In the genomic region with DNA sequence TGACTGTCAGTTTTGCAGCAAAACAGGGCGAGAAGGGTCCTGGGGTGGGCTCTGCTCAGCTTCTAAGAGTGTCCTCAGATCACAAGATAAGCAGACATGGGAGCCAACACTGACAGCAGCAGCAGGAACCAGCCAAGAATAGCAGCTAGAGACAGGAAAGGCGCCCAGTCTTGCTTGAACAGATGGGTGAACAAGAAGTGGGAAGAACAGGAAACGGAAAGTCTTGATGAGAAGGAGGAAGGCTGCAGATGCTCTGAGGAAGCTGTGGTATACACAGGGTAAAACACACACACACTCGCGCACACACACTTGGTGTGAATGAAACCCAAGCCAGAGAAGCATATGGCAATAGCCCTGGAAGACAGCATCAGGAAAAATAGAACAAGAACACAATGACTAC, we compare ENCODE assay signal across 9 mouse cellular contexts.
A peak's percentile ranks its signal among the peaks of the same experiment; 100 is the strongest.
DNase-seq lines count a peak whose midpoint lies in the region; ATAC-seq and TF ChIP-seq lines count a peak whose summit lies in the region.
"Had no signal": no experiment of that assay in that cellular context is flagged by ENCODE, and none has a peak within 500 bp of the region (broad histone marks: within the 10 kb centered on the region; RNA-seq: fewer than 3 reads in every experiment).

No protein-coding gene starts in this region.

- TF ChIP-seq RAD21 in CH12.LX (IDR thresholded peaks at IDR 0.05; ENCODE audit: low read depth, low read length), result no peak

- 0 out of 2 replicates have a peak, but pooled peaks have one; percentile 10 for TF ChIP-seq EP300 in CH12.LX (IDR thresholded peaks at IDR 0.05; ENCODE audit: low read length)

- WGBS in forebrain, embryonic 13.5 days, result 69% methylated on average over 5 of the region's 5 CpGs
- 89% methylated on average over 5 of the region's 5 CpGs for WGBS in forebrain, embryonic 12.5 days
- WGBS in hindbrain, embryonic 11.5 days, result 88% methylated on average over 5 of the region's 5 CpGs
- 63% methylated on average over 5 of the region's 5 CpGs for WGBS in heart, embryonic 11.5 days (ENCODE audit: insufficient replicate concordance)

- in situ Hi-C loops in CH12.LX (cut with MboI; ENCODE audit: low pct_ligation_motif_present, low pct_unique_long_range_greater_than_20kb, low sequenced_read_pairs), result no loop called here

- TF ChIP-seq CTCF in CH12.LX (conservative IDR thresholded peaks at IDR 0.05 in 1 of 2, IDR thresholded peaks at IDR 0.05 in 1 of 2; ENCODE audit: low read depth in 2 of 2, low read length in 2 of 2), result no peak

- H3K79me2 ChIP-seq in CH12.LX (replicated peaks; ENCODE audit: control insufficient read depth, extremely low read depth, insufficient read depth, poor library complexity, severe bottlenecking), result no peaks in the 10 kb centered on the region

- H3K9ac ChIP-seq in forebrain, embryonic 13.5 days, result no peak overlapping the region
- H3K9ac ChIP-seq in forebrain, embryonic 12.5 days, result no peak overlapping the region
- H3K9ac ChIP-seq in CH12.LX (ENCODE audit: insufficient read depth, low read depth), result no peak overlapping the region
- H3K9ac ChIP-seq in hindbrain, embryonic 11.5 days (ENCODE audit: low read depth, low read length), result no peak overlapping the region
- no peak overlapping the region for H3K9ac ChIP-seq in heart, embryonic 11.5 days (ENCODE audit: low read depth, low read length)
- H3K9ac ChIP-seq: embryonic facial prominence, embryonic 13.5 days had no signal

- TF ChIP-seq POLR2A in CH12.LX (IDR thresholded peaks at IDR 0.05; ENCODE audit: low read depth, low read length), result no peak

- H3K36me3 ChIP-seq in forebrain, embryonic 13.5 days (ENCODE audit: poor library complexity, severe bottlenecking), result no peaks in the 10 kb centered on the region
- H3K36me3 ChIP-seq in forebrain, embryonic 12.5 days (replicated peaks), result no peaks in the 10 kb centered on the region
- peaks cover 0 to 11% of the 10 kb centered on the region in 2 experiments for H3K36me3 ChIP-seq in CH12.LX (replicated peaks in 1 of 2; ENCODE audit: control insufficient read depth in 1 of 2, insufficient read depth in 1 of 2, low read length in 1 of 2)
- no peaks in the 10 kb centered on the region for H3K36me3 ChIP-seq in hindbrain, embryonic 11.5 days (ENCODE audit: control insufficient read depth, insufficient read depth, low read length)
- H3K36me3 ChIP-seq in heart, embryonic 11.5 days (ENCODE audit: control insufficient read depth, insufficient read depth, low read length), result no peaks in the 10 kb centered on the region
- H3K36me3 ChIP-seq: embryonic facial prominence, embryonic 13.5 days had no signal

- no peak overlapping the region for H3K4me3 ChIP-seq in forebrain, embryonic 13.5 days
- no peak overlapping the region for H3K4me3 ChIP-seq in forebrain, embryonic 12.5 days (replicated peaks)
- no peak overlapping the region for H3K4me3 ChIP-seq in CH12.LX (replicated peaks in 1 of 3; ENCODE audit: low read depth in 2 of 3, low read length in 2 of 3, poor library complexity in 1 of 3)
- no peak overlapping the region for H3K4me3 ChIP-seq in hindbrain, embryonic 11.5 days (ENCODE audit: low read depth, low read length)
- no peak overlapping the region for H3K4me3 ChIP-seq in heart, embryonic 11.5 days (ENCODE audit: low read depth, low read length)
- H3K4me3 ChIP-seq: embryonic facial prominence, embryonic 13.5 days had no signal

- peak; percentile 5 for DNase-seq in CH12.LX (ENCODE audit: extremely low read depth)
- DNase-seq in kidney, postnatal 4 days, result peak; percentile 12 to 14
- DNase-seq in adrenal gland, adult 2 months, result no peak
- DNase-seq in hindbrain, embryonic 11.5 days (ENCODE audit: low spot score), result no peak

- no peaks in the 10 kb centered on the region for H3K9me3 ChIP-seq in forebrain, embryonic 13.5 days (replicated peaks)
- no peaks in the 10 kb centered on the region for H3K9me3 ChIP-seq in forebrain, embryonic 12.5 days
- H3K9me3 ChIP-seq in CH12.LX (replicated peaks; ENCODE audit: low read length), result no peaks in the 10 kb centered on the region
- no peaks in the 10 kb centered on the region for H3K9me3 ChIP-seq in hindbrain, embryonic 11.5 days (ENCODE audit: control insufficient read depth, low read length)
- no peaks in the 10 kb centered on the region for H3K9me3 ChIP-seq in heart, embryonic 11.5 days (replicated peaks; ENCODE audit: control insufficient read depth, low read length)
- H3K9me3 ChIP-seq: embryonic facial prominence, embryonic 13.5 days had no signal

- H3K4me1 ChIP-seq in forebrain, embryonic 13.5 days, result peaks cover 5% of the 10 kb centered on the region; the same call in 1 of the 2 replicates
- peaks cover 7% of the 10 kb centered on the region for H3K4me1 ChIP-seq in forebrain, embryonic 12.5 days
- peaks cover 0 to 10% of the 10 kb centered on the region in 2 experiments; a peak in 2 of 4 replicates for H3K4me1 ChIP-seq in CH12.LX (ENCODE audit: control insufficient read depth in 1 of 2, insufficient read depth in 2 of 2)
- no peaks in the 10 kb centered on the region for H3K4me1 ChIP-seq in hindbrain, embryonic 11.5 days (replicated peaks; ENCODE audit: control insufficient read depth, insufficient read depth, low read length)
- H3K4me1 ChIP-seq in heart, embryonic 11.5 days (ENCODE audit: control insufficient read depth, insufficient read depth, low read length), result peaks cover 4% of the 10 kb centered on the region; the same call in 1 of the 2 replicates
- H3K4me1 ChIP-seq: embryonic facial prominence, embryonic 13.5 days had no signal

- H3K4me2 ChIP-seq in forebrain, embryonic 13.5 days, result no peak overlapping the region
- no peak overlapping the region for H3K4me2 ChIP-seq in forebrain, embryonic 12.5 days
- H3K4me2 ChIP-seq in CH12.LX (ENCODE audit: insufficient read depth, low read depth, poor library complexity, severe bottlenecking), result no peak overlapping the region
- H3K4me2 ChIP-seq in hindbrain, embryonic 11.5 days (replicated peaks; ENCODE audit: low read depth, low read length), result no peak overlapping the region
- H3K4me2 ChIP-seq in heart, embryonic 11.5 days, result no peak overlapping the region
- H3K4me2 ChIP-seq: embryonic facial prominence, embryonic 13.5 days had no signal

- dilution Hi-C loops in CH12.LX (cut with MboI; ENCODE audit: extremely low pct_ligation_motif_present, extremely low pct_unique_long_range_greater_than_20kb, low sequenced_read_pairs), result no loop called here

- no peaks in the 10 kb centered on the region for H3K27me3 ChIP-seq in forebrain, embryonic 13.5 days
- no peaks in the 10 kb centered on the region for H3K27me3 ChIP-seq in forebrain, embryonic 12.5 days
- no peaks in the 10 kb centered on the region for H3K27me3 ChIP-seq in CH12.LX (replicated peaks)
- H3K27me3 ChIP-seq in hindbrain, embryonic 11.5 days (ENCODE audit: control insufficient read depth, insufficient read depth, low read length), result no peaks in the 10 kb centered on the region
- H3K27me3 ChIP-seq in heart, embryonic 11.5 days (ENCODE audit: control insufficient read depth, insufficient read depth, low read length), result no peaks in the 10 kb centered on the region
- H3K27me3 ChIP-seq: embryonic facial prominence, embryonic 13.5 days had no signal

- peak; percentile 80 for ATAC-seq in forebrain, embryonic 13.5 days
- no peak for ATAC-seq in forebrain, embryonic 12.5 days (ENCODE audit: low FRiP score)
- peak; percentile 49 for ATAC-seq in megakaryocyte, adult 5-6 weeks (ENCODE audit: poor library complexity, severe bottlenecking)
- no peak for ATAC-seq in hindbrain, embryonic 11.5 days (ENCODE audit: low FRiP score)
- ATAC-seq in heart, embryonic 11.5 days (replicated peaks; ENCODE audit: insufficient number of reproducible peaks, low FRiP score, low TSS enrichment), result no peak

- H3K27ac ChIP-seq in forebrain, embryonic 13.5 days, result peak overlapping the region; percentile 19; the same call in 1 of the 2 replicates
- H3K27ac ChIP-seq in forebrain, embryonic 12.5 days, result no peak overlapping the region
- no peak overlapping the region for H3K27ac ChIP-seq in CH12.LX (ENCODE audit: insufficient read depth, low read depth)
- H3K27ac ChIP-seq in hindbrain, embryonic 11.5 days (ENCODE audit: low read depth, low read length), result no peak overlapping the region
- no peak overlapping the region for H3K27ac ChIP-seq in heart, embryonic 11.5 days (ENCODE audit: low read depth, low read length)
- H3K27ac ChIP-seq: embryonic facial prominence, embryonic 13.5 days had no signal

TF ChIP-seq in CH12.LX, 34 proteins besides CTCF, POLR2A, EP300 and RAD21:
- TF ChIP-seq KAT2A (IDR thresholded peaks at IDR 0.05; ENCODE audit: insufficient replicate concordance, low read length) (no peak), JUND (conservative IDR thresholded peaks at IDR 0.05; ENCODE audit: low read depth, low read length) (no peak), ZMIZ1 (IDR thresholded peaks at IDR 0.05; ENCODE audit: low read depth, low read length) (no peak), NRF1 (IDR thresholded peaks at IDR 0.05; ENCODE audit: low read depth, low read length) (no peak), MEF2A (IDR thresholded peaks at IDR 0.05; ENCODE audit: borderline replicate concordance, low read depth, low read length) (no peak), NELFE (IDR thresholded peaks at IDR 0.05; ENCODE audit: low read depth, low read length) (no peak), MXI1 (IDR thresholded peaks at IDR 0.05; ENCODE audit: low read depth, low read length) (no peak), UBTF (IDR thresholded peaks at IDR 0.05; ENCODE audit: low read depth, low read length) (no peak)
TF ChIP-seq in CH12.LX: peak in this region for 0.

Comparison
In these comparisons a context has a peak if more than half of its experiments do, and no peak if none do; other contexts are left out.
1. ATAC-seq: peak in forebrain, embryonic 13.5 days (single experiment) and megakaryocyte, adult 5-6 weeks (single experiment); none in forebrain, embryonic 12.5 days (single experiment), hindbrain, embryonic 11.5 days (single experiment) and heart, embryonic 11.5 days (single experiment).
2. DNase-seq: peak in CH12.LX (single experiment) and kidney, postnatal 4 days (2 of 2); none in adrenal gland, adult 2 months (single experiment) and hindbrain, embryonic 11.5 days (single experiment).